Mouse (Mus musculus): ENCODE measurements around the gene Ralgps2. TPM values are rescaled to one million over a fixed set of nuclear protein-coding genes. Genes with fewer than 3 reads are reported as not detected.

Gene Ralgps2
- polyA plus RNA-seq, 1 experiment from 2014 or later, result 74.4 TPM

DNA sequence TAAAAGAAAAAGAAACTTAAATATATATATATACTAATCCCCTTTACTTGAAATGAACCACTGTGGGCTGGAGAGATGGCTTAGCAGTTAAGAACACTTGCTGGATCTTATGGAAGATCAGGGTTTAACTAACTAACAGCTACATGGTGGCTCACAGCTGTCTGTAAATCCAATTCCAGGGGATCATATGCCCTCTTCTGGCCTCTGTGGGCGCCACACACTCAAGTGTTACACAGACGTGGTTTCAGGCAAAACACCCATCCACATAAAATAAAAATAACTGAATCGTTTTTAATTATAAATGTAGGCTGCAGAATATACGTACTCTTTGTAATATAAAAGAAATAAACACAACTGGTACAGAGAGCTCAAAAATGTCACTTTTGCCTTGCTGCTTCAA, 50.6 kb downstream of the Ralgps2 start:
- H3K9me3 ChIP-seq (replicated peaks), result no peaks in the 10 kb centered on the region
- ATAC-seq (ENCODE audit: insufficient number of reproducible peaks, low FRiP score, low TSS enrichment, low read depth), result no peak
- no peak overlapping the region for H3K4me2 ChIP-seq (replicated peaks)
- no peaks in the 10 kb centered on the region for H3K4me1 ChIP-seq
- H3K27ac ChIP-seq (replicated peaks), result no peak overlapping the region
- no peak overlapping the region for H3K9ac ChIP-seq
- H3K4me3 ChIP-seq (replicated peaks), result no peak overlapping the region
- peaks cover 11% of the 10 kb centered on the region for H3K36me3 ChIP-seq
- H3K27me3 ChIP-seq, result no peaks in the 10 kb centered on the region
- WGBS, result 81% methylated on average over 4 of the region's 4 CpGs

DNA sequence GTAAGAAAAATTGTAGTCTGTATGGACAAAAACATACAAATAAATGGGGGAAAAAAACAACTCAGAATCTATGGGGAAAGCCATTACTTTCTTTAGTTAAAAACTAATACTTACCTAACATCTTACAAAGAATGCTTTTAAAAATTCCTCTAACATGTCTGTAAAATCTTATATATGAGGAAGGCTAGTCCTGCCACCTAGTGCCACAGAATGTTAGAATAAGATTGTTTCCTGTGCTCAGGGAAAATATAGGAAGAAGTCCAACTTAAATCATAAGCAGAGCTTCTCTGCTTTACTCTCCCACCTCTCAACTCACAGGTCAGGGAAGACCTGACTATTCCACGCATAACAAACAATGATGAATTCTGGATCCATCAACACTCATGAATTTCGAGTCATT, 53.5 kb downstream of the Ralgps2 start:
- no peak for ATAC-seq (ENCODE audit: insufficient number of reproducible peaks, low FRiP score, low TSS enrichment, low read depth)
- no peak overlapping the region for H3K27ac ChIP-seq (replicated peaks)
- H3K36me3 ChIP-seq, result peaks cover 33% of the 10 kb centered on the region
- H3K4me2 ChIP-seq (replicated peaks), result no peak overlapping the region
- H3K27me3 ChIP-seq, result no peaks in the 10 kb centered on the region
- H3K9me3 ChIP-seq (replicated peaks), result no peaks in the 10 kb centered on the region
- 85% methylated on average over 2 of the region's 2 CpGs for WGBS
- H3K9ac ChIP-seq, result no peak overlapping the region
- no peaks in the 10 kb centered on the region for H3K4me1 ChIP-seq
- no peak overlapping the region for H3K4me3 ChIP-seq (replicated peaks)

DNA sequence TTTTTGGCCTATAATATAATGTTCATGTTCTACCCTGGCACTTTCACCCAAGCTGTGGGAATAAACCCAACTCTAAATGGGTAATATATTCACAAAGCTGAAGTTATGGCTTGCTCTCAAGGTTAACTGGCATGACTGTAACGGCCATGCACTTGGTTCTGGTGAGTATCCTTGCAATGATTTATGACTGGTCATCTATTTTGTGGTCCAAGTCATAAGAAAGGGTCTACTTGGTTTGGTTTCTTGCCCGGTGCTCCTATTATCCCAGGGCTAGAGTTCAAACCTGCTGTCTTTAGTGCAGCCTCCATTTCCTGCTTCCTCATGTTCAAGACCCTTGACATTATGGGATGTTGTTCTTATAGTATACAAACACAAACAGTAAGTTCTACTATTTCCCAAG, 54.6 kb downstream of the Ralgps2 start:
- WGBS, result 81% methylated on average over 2 of the region's 2 CpGs
- no peaks in the 10 kb centered on the region for H3K9me3 ChIP-seq (replicated peaks)
- no peaks in the 10 kb centered on the region for H3K4me1 ChIP-seq
- H3K27me3 ChIP-seq, result no peaks in the 10 kb centered on the region
- H3K4me2 ChIP-seq (replicated peaks), result no peak overlapping the region
- H3K36me3 ChIP-seq, result peaks cover 33% of the 10 kb centered on the region
- no peak overlapping the region for H3K4me3 ChIP-seq (replicated peaks)
- no peak overlapping the region for H3K27ac ChIP-seq (replicated peaks)
- ATAC-seq (ENCODE audit: insufficient number of reproducible peaks, low FRiP score, low TSS enrichment, low read depth), result no peak
- no peak overlapping the region for H3K9ac ChIP-seq

GRCm38 (mm10) chr1:156870616-156871015, 68.8 kb downstream of the Ralgps2 start:
- Histone ChIP-seq H3K4me3 (replicated peaks) (no peak overlapping the region), H3K4me2 (replicated peaks) (no peak overlapping the region), H3K9me3 (replicated peaks) (no peaks in the 10 kb centered on the region), H3K27me3 (no peaks in the 10 kb centered on the region), H3K4me1 (0 out of 2 replicates have a peak, but pooled peaks cover 2% of the 10 kb centered on the region), H3K36me3 (no peaks in the 10 kb centered on the region; the same call in 1 of the 2 replicates), H3K9ac (no peak overlapping the region), H3K27ac (replicated peaks) (no peak overlapping the region)
- no peak for ATAC-seq (ENCODE audit: insufficient number of reproducible peaks, low FRiP score, low TSS enrichment, low read depth)
- 77% methylated on average over 4 of the region's 4 CpGs for WGBS

GRCm38 (mm10) chr1:156870028-156870427, 69.4 kb downstream of the Ralgps2 start:
- 86% methylated on average over 5 of the region's 5 CpGs for WGBS
- Histone ChIP-seq H3K27me3 (no peaks in the 10 kb centered on the region), H3K4me2 (replicated peaks) (no peak overlapping the region), H3K9ac (no peak overlapping the region), H3K36me3 (no peaks in the 10 kb centered on the region; the same call in 1 of the 2 replicates), H3K4me1 (0 out of 2 replicates have a peak, but pooled peaks cover 3% of the 10 kb centered on the region), H3K9me3 (replicated peaks) (no peaks in the 10 kb centered on the region), H3K4me3 (replicated peaks) (no peak overlapping the region), H3K27ac (replicated peaks) (no peak overlapping the region)
- no peak for ATAC-seq (ENCODE audit: insufficient number of reproducible peaks, low FRiP score, low TSS enrichment, low read depth)

DNA sequence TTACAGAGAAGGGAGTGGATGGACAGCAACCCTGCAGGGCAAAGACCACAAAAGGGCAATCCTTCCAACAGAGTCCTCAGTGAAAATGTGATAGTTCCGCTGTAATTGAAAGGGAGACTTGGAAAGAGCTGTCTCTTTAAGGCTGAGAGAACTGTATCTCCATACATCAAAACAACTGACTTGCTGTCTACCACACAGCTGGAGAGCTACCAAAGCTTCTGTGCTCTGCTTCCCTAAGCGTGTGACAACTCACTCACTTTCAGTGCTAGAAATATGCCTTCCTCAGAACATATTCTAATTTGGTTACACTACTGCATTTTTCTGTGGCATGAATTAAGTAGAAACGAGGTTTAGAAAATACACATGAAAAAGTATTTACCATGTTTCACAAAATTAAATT, 75.2 kb downstream of the Ralgps2 start:
- Histone ChIP-seq H3K27me3 (no peaks in the 10 kb centered on the region), H3K4me1 (peaks cover 13% of the 10 kb centered on the region), H3K9me3 (replicated peaks) (no peaks in the 10 kb centered on the region), H3K4me3 (replicated peaks) (no peak overlapping the region), H3K4me2 (replicated peaks) (no peak overlapping the region), H3K9ac (no peak overlapping the region), H3K36me3 (no peaks in the 10 kb centered on the region; the same call in 1 of the 2 replicates), H3K27ac (replicated peaks) (peak overlapping the region; percentile 70)
- WGBS, result 40% methylated on average over 3 of the region's 3 CpGs
- ATAC-seq (ENCODE audit: insufficient number of reproducible peaks, low FRiP score, low TSS enrichment, low read depth), result no peak

DNA sequence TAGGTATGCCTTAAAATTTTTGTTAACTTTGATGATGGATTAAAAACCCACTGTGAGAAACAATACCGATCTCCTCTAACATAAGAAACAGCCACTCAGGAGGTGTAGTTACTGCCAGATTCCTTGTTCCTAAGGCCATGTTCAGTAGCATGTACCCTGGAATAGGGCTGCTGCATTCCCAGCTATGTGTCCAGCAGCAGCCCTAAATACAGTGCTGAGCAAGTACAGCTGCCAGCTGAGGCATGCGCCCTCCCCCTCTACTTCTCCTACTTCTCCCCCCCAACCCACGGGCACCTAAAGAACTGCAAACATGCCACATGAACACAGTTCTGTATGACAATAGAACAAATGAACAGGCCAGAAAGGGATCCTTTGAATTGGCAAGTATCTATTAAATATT, 75.7 kb downstream of the Ralgps2 start:
- ATAC-seq (ENCODE audit: insufficient number of reproducible peaks, low FRiP score, low TSS enrichment, low read depth), result no peak
- H3K4me3 ChIP-seq (replicated peaks), result no peak overlapping the region
- no peaks in the 10 kb centered on the region for H3K27me3 ChIP-seq
- H3K27ac ChIP-seq (replicated peaks), result peak overlapping the region; percentile 70; the same call in 1 of the 2 replicates
- no peaks in the 10 kb centered on the region; the same call in 1 of the 2 replicates for H3K36me3 ChIP-seq
- H3K9me3 ChIP-seq (replicated peaks), result no peaks in the 10 kb centered on the region
- 59% methylated on average over 3 of the region's 3 CpGs for WGBS
- no peak overlapping the region for H3K9ac ChIP-seq
- H3K4me2 ChIP-seq (replicated peaks), result no peak overlapping the region
- H3K4me1 ChIP-seq, result peaks cover 13% of the 10 kb centered on the region

DNA sequence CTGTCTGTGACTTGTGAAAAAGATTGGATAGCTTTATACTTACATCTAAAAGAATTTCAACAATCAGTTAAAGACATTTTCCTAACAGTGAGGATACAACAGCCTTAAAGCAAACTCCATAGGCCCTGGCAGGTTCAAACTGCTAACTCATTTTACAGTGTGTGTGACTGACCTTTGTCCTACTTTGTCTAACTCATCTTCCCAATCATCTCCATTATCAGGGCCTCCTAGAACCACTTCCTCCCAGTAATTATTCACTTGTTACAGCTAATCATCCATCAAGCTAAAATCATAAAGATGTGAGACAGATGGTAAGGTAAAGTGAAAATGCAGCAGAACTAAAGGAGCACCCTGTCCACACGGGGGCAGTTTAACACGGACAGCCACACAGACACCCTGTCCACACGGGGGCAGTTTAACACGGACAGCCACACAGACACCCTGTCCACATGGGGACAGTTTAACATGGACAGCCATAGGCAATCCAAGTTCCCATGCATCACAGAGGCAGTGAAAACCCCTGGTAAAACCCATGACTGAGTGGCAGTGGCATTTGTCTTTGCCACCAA, 77.9 kb downstream of the Ralgps2 start:
- H3K4me1 ChIP-seq, result peaks cover 13% of the 10 kb centered on the region
- H3K9ac ChIP-seq, result no peak overlapping the region
- WGBS, result 33% methylated on average over 4 of the region's 4 CpGs
- no peak for ATAC-seq (ENCODE audit: insufficient number of reproducible peaks, low FRiP score, low TSS enrichment, low read depth)
- H3K4me2 ChIP-seq (replicated peaks), result no peak overlapping the region
- H3K36me3 ChIP-seq, result 0 out of 2 replicates have a peak, but pooled peaks cover 5% of the 10 kb centered on the region
- H3K9me3 ChIP-seq (replicated peaks), result no peaks in the 10 kb centered on the region
- H3K27ac ChIP-seq (replicated peaks), result no peak overlapping the region
- H3K4me3 ChIP-seq (replicated peaks), result no peak overlapping the region
- H3K27me3 ChIP-seq, result no peaks in the 10 kb centered on the region

GRCm38 (mm10) chr1:156860266-156860665, 79.2 kb downstream of the Ralgps2 start:
- Histone ChIP-seq H3K9ac (no peak overlapping the region), H3K27ac (replicated peaks) (no peak overlapping the region), H3K27me3 (no peaks in the 10 kb centered on the region), H3K4me2 (replicated peaks) (no peak overlapping the region), H3K9me3 (replicated peaks) (no peaks in the 10 kb centered on the region), H3K4me3 (replicated peaks) (no peak overlapping the region), H3K4me1 (peaks cover 11% of the 10 kb centered on the region), H3K36me3 (0 out of 2 replicates have a peak, but pooled peaks cover 10% of the 10 kb centered on the region)
- no peak for ATAC-seq (ENCODE audit: insufficient number of reproducible peaks, low FRiP score, low TSS enrichment, low read depth)
- WGBS, result 65% methylated on average over 8 of the region's 8 CpGs

- no peak for ATAC-seq (ENCODE audit: insufficient number of reproducible peaks, low FRiP score, low TSS enrichment, low read depth)
- 48% methylated on average over 2 of the region's 2 CpGs for WGBS
- H3K27ac ChIP-seq (replicated peaks), result no peak overlapping the region
- no peak overlapping the region for H3K4me3 ChIP-seq (replicated peaks)
- H3K4me2 ChIP-seq (replicated peaks), result no peak overlapping the region
- H3K4me1 ChIP-seq, result peaks cover 11% of the 10 kb centered on the region
- no peaks in the 10 kb centered on the region for H3K27me3 ChIP-seq
- no peaks in the 10 kb centered on the region for H3K9me3 ChIP-seq (replicated peaks)
- H3K36me3 ChIP-seq, result 0 out of 2 replicates have a peak, but pooled peaks cover 10% of the 10 kb centered on the region
- no peak overlapping the region for H3K9ac ChIP-seq
These were observed 79.6 kb downstream of the Ralgps2 start for GRCm38 (mm10) chr1:156859711-156860250.

DNA sequence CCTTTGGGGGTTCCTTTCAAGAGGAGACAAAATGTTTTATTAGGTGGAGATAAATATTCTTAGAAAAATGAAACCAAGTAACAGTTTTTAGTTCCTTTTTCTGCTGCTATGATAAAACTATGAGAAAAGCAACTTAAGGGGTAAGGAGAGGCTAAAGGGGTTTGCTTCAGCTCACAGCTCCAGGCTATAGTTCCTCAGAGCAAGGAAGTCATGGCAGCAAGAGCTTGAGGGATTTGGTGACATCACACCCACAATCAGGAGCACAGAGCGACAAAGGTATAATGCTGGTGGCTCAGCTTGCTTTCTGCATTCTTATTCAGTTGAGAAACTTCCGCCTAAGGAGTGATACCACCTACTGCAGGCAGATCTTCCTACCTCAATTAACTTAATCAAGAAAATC, 80.3 kb downstream of the Ralgps2 start:
- 89% methylated on average over 2 of the region's 2 CpGs for WGBS
- no peak for ATAC-seq (ENCODE audit: insufficient number of reproducible peaks, low FRiP score, low TSS enrichment, low read depth)
- Histone ChIP-seq H3K9ac (no peak overlapping the region), H3K4me1 (peaks cover 9% of the 10 kb centered on the region), H3K27ac (replicated peaks) (no peak overlapping the region), H3K4me2 (replicated peaks) (no peak overlapping the region), H3K27me3 (no peaks in the 10 kb centered on the region), H3K4me3 (replicated peaks) (no peak overlapping the region), H3K9me3 (replicated peaks) (no peaks in the 10 kb centered on the region), H3K36me3 (0 out of 2 replicates have a peak, but pooled peaks cover 10% of the 10 kb centered on the region)

DNA sequence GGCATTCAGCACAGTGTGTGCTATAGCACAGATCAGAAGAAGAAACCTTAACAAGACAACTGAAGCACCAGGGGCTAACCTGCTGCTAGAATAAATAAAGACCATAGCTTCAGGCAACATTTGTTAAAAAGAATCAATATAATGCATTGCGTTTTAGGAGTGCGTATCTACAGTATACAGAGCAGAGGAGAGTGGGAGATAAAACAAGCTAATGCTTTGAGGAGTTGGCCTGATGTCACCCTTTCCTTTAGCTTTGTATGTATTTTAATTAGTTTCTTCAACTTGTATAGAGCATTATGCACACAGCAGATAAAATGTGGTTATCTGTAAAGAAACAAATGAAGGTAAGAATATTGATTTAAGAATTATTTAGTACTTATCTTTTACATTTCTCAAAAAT, 82.8 kb downstream of the Ralgps2 start:
- ATAC-seq (ENCODE audit: insufficient number of reproducible peaks, low FRiP score, low TSS enrichment, low read depth), result no peak
- Histone ChIP-seq H3K4me3 (replicated peaks) (no peak overlapping the region), H3K4me1 (peaks cover 8% of the 10 kb centered on the region), H3K27ac (replicated peaks) (no peak overlapping the region), H3K36me3 (0 out of 2 replicates have a peak, but pooled peaks cover 10% of the 10 kb centered on the region), H3K9me3 (replicated peaks) (no peaks in the 10 kb centered on the region), H3K4me2 (replicated peaks) (no peak overlapping the region), H3K27me3 (no peaks in the 10 kb centered on the region), H3K9ac (no peak overlapping the region)
- 90% methylated on average over 2 of the region's 2 CpGs for WGBS
